Mouse (Mus musculus) retina, adult 2 months (tissue): ENCODE measurements at regions not wholly inside any gene's neighbourhood (a gene's known extent, or its start where the extent isn't known, plus 50 kb on each side); places are given as distances from the start of the nearest gene placed in this dataset.

Experiments
- DNase-seq: peaks from one replicate; pipeline ENCODE4 v3.0.0-alpha.2; 2012; ENCODE audit warnings: low read depth, low spot score

DNA sequence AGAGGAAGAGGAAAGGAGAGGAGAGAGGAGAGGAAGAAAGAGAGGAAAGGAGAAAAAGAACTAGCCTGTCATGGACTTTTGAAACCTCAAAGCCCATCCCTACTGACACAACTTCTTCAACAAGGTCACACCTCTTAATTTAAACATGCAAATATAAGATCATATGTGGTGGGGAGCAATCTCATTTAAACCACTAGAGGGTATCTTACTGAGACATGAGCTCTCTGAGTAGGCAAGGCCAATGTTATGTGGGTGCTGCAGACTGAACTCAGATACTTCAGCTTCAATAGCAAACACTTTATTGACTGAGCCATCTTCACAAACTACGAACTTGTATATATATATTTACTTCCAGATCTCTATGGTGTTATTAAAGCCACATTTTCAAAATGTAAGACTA lies 156.9 kb downstream of the Mex3b start:
- no peak for DNase-seq

DNA sequence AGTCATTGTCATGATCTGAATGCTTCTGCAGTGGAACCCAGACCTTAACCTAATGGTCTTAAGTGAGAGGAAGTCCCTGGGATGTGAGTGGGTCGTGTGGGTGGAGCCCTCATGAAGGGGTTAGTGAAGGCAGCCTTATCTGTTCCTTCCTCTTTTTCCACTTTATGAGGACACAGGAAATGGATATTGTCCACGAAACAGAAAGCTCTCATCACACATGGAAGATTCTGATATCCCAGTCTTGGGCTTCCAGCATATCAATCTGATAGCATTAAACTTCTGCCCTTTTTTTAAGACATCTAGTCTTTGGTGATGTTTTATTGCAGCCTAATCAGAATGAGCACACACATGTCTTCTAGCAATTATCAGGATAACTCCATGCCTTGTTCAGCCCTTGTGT lies 164.0 kb downstream of the Mex3b start:
- no peak for DNase-seq

DNA sequence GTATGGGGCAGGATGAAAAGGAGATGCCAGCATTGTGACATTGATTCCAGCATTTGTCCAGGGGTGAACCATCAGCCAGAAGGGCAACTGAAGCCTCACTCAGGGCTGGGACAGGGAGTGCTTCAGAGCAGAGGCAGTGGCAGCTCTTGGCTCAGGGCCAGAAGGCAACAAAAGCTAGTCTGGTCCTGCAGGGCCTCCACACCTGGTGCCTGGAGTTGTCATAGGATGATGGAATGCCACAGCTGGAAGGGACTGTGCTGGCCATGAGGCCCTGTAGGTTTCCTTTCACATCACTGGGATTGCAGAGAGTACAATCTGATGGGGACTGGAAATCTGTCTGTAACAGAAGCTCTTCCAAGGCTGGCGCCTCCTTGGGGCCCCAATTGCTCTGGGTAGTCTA lies 164.9 kb downstream of the Mex3b start:
- DNase-seq = no peak

- DNase-seq = no peak
Observed at GRCm38 (mm10) chr7:83032924-83033323, 165.8 kb downstream of the Mex3b start.

DNA sequence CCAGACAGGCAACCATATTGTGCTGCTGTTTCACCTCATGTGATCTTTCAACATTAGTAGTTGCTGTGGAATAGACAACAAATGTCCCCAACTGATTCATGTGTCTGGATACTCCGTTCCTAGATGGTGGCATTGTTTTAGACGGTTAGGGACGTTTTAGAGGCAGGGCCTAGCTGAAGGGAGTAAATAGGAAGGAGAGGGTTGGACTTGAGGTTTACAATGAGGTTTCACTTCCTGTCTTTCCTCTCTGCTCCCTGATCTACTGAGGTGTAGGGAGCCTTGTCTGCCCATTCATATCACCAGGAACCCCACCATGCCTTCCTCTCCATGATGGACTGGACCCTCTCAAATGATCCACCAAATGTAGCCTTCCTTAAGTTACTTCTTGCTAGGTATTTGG lies 168.1 kb downstream of the Mex3b start:
- no peak for DNase-seq

GRCm38 (mm10) chr7:83036397-83036796 lies 169.3 kb downstream of the Mex3b start:
- DNase-seq = no peak

DNA sequence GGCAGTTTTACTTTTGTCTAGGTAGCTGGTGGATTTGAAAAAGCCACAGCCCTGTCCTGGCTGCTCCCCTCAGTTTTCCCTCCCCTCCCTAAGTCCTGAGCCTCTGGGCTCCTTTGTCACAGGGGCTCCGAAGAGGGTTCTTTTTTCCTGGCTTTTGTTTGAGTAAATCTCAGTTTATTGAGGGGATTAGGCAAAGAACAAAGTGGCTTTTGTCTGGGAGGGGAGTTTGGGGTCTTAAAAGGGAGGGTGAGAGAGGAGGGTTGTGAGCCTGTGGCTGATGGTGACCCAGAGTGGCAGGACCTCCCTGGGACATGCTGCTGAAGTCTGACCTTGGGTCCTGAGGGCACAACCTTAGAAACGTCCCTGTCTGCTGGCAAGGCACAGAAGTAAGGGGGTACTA lies 170.0 kb downstream of the Mex3b start:
- no peak for DNase-seq

DNA sequence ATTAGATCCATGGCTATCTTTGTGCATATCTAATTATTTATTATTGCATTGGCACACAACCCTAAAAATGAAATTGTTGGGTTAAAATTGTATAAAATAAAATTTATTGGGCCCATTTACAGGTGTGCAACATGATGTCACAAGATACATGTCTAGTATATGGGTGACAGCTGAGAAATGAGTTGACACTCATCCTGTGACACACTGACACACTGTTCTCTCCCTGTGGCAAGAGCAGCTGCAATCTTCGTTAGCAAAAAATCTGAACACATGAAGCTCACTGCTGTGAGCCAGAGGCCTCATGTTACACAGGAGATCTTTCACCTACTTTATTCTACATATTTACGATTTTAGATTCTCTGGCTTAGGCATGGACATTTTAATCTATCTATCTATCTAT lies 170.6 kb downstream of the Mex3b start:
- DNase-seq = no peak

DNA sequence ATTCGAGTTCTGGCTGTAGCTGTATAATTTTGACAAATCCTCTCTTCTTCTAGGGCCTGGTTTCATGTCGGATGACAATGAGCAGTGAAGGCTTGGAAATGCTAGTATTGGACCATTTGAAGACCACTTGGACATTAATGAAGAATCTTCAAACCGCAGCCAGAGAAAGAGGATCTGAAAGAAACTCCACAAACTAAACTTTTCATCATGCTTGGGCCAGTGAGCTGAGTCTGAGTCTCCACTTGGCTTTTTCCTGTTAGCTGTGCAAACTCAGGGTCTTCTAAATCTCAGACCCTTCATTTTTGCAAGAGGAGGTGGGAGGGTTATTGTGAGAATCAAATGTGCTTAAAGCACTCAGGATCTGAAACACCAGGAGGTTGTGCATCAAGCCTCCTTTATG lies 176.6 kb downstream of the Mex3b start:
- DNase-seq = no peak

DNA sequence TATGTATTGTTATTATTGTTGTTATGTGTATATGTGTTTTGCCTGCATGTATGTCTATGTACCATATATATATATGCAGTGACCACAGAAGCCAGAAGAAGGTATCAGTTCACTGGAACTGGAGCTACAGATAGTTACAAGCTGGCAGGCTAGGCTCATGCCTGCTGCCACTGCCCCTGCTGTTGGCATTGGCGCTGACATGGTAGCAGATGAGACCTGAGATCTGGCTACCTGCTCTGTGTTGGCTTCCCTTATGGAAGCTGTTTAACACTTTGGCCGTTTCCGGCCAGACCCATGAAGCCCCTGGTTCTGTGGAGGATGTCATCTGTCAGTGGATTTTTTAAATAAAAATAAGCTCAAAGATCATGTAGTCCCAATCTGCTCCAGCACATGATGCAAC lies 178.1 kb downstream of the Mex3b start:
- DNase-seq = no peak

DNA sequence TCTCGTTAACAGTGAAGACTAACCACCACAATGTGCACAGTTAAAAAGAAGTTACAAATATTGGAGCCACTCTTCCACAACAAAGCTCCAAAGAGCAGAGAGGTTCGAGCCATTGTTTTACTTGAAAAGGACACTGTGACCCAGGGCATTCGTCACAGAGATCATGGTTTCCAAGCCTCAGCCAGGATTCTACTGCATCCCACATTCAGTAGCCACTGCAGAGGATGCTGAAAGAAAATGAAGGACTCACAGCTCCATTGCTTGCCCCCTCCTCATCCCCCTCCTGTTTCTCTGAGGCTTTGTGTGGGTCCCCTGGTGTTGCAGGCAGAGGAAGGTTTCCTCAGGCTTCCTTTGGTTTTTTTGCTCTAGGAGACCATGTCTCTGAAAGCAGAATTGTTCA lies 182.9 kb downstream of the Mex3b start:
- no peak for DNase-seq

- DNase-seq = no peak
Observed at GRCm38 (mm10) chr7:83050833-83051497, 183.8 kb downstream of the Mex3b start.

DNA sequence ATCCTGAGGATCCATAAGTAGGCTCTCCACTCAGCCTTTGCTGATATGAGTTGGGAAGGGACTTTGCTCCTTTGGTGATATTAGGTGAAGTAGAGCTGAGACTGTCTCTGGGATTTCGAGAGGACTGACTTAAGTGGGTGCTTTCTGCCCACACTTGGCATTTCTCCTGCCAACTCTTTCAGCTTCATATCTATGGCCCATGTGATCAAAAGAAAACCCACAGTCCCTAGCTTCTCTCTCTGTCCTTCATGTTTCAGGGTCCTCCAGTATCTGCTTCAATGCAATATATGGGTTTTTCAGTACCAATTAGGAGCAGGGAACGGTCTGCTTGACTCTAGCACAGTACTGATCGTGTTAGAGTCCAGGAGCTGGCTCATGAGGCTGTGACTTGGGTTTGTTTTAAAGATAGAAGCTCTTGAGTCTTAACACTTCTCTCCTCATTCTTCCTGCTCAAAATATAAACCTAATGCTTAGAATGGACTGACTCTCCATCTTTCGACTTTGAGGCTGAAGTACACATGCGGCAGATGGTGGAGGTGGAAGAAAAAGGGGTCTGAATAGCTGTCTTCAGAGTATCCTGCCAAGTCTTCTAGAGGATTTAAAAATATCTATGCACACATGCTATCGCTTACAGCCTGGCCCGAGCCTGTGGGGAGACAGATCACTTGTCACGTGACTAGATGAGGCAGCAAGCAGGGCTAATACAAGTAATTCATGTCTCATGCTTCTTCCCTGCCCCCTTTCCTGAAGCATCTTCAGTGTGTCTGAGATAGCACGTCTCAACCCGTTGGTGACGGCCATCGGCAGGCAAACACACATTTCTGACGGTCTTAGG lies 189.2 kb downstream of the Mex3b start:
- no peak for DNase-seq

- DNase-seq = no peak
Observed at GRCm38 (mm10) chr7:83060318-83060717, 193.2 kb downstream of the Mex3b start.

GRCm38 (mm10) chr7:83060733-83061132 lies 193.6 kb downstream of the Mex3b start:
- no peak for DNase-seq

DNA sequence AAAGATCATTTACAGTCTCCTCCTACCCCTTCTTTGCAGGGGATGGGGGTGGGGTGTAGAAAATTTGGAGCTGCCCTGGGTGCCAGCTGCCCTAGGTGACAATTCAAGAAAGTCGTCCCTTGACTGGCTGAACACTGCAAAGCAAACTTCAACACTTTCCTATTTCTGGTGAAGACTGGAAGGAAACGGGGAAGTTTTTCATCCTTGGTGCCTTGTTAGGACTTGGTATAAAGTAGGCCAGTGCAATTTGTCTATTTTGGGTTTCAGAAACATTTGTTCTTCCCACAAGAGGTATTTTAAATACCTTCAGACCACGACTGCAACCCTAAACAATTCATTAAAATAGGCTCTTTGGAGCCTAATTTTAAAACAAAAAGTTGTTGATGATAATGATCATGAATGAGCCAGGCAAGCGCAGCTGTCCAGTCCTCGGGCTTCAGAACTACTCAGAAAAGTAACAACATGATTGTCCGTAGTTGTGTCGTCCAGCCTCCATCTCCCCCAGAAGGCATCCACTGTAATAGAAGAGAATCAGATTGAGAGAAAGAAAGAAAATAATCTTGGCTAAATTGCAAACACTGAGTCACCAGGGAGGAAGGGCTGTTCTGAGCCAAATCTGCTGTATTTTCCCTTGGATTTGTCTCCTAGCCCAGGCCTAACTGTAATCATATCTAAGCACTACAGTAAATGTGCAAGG lies 194.2 kb downstream of the Mex3b start:
- no peak for DNase-seq

DNA sequence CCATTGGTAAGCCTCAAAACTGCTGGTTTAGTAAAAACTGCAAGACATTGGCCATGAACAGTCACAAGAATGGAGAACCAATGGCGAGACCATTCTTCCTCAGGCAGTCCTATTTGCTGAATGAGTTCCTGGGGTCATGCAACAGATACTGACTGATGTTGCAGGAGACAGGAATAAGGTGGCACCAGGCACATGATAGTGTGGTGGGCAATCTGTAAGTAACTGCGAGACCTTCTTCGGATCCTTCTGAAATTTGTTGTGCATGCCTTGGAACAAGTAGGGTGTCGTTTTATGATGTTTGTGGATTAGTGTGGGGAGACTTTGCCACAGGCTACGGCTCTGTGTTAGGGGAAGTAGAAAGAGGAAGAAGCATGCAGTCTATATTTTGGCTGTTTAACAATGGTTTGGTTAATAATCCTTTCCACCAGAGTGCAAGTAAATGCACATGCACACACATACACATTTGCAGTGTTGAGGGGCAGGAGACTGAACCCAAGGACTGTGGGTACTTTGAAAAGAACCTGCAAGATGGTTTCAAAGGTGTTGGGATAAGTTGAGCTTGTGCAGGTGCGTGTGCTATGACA lies 194.9 kb downstream of the Mex3b start:
- DNase-seq = no peak

- DNase-seq = no peak
Observed at GRCm38 (mm10) chr7:83063559-83063958, 196.4 kb downstream of the Mex3b start.

GRCm38 (mm10) chr7:83065341-83065740 lies 198.2 kb downstream of the Mex3b start:
- no peak for DNase-seq

DNA sequence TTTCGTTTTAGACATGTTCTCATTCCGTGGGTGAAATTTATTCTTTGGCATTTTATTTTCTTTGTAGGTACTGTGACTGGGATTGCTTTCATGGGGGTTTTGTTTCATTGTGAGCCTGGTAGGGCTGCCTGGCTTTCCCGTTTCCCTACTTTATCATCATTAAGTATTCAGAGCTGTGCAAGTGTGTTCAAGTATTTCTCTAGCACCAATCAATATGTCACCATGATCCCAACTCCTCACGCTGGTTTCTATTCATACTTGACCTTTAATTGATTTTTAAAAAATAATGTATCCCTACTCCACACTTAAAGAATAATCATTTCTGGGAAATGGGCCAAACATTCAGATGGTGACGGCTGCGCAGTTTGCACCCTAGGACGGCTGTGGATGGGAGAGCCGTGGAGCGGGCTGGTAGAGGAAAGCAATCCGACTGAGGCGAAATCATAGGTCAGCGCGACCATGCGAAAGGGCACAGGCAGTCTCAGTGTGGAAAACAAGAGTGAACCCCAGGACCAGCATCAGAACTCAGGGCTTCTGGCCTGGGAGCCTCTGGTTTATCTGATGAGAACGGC lies 207.4 kb downstream of the Mex3b start:
- no peak for DNase-seq

DNA sequence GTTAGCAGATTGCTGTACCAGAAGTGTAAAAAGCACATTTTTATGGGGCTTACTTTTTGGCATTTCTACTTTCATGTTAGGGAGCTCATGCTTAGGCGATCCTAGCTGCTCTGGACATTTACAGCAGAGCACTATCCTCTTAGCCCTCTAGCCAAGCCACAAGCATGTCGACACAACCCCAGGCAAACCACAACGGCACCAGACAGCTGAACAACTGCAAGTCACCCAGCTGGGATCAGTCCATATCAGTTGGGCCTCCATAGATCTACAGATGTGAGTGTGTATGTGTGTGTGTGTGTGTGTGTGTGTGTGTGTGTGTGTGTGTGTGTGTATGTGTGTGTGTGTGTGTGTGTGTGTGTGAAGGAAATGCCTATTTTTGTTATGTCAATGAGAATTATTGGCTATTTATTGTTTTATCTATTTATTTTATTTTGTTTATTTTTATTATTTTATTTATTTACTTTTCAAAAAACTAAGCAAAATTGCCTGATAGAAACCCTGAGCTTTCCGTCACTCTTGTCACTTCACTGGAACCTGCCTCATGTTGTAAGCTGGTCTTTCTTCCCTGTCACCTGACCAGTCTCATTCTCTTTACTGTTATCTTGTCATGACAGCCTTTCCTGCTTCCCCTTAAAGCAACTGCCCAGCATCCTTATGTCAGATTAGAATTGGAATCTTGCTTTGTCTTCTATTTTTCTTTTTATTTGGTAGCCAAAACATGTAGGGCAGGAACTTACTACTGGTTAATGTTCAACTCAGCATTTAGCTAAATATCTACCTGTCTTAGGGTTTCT lies 208.2 kb downstream of the Mex3b start:
- DNase-seq = no peak
